Mouse (Mus musculus) T-helper 1 cell (primary cell): ENCODE measurements around the gene B3gat3.
"Not testable (repeated sequence)": the region's sequence is repeated elsewhere in the genome, so short reads cannot be mapped to it uniquely, and the experiment has no call there.

Source experiments
- in situ Hi-C: fragments of 300-600 bp; cut with MboI, MseI; formaldehyde crosslinking; loops from one replicate; pipeline ENCODE4 v1.15.1; 2025; ENCODE audit warnings: high pct_unique_total_duplicates

Gene B3gat3

DNA sequence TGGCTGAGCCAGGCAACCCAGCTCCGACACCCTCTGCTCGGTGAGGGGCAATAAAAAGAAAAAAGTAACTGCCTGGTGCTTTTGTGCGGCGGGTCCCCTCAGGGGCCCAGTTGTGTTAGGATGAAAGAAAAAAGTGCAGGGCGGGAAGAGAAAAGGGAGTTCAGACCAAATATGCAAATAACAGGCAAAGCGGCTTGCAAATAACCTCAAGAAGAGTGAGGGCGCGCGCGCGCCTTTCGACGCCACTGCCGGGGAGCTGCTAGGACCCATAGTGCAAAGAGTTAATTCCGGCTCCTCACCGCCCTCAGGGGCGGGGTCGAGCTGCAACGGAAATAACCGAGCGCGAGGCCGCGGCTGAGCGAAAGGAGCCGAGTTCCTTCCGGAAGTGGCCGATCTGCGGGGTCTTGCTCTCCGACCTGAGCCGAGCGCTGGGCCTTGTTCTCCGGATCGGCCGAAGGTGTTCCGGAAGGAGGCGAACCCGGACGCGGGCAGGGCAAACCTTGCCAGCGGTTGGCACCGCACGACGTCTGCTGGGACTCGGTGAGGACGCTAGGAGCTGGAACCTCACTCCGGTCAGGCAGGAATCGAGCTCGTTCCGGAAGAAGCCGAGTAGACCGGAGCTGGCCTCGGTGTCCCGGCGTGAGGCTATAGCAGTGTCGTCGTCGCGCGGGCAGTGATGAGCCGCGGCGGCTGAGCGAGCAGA lies 21.5 kb downstream of the B3gat3 start, which contains the start of gene Mta2:
Gene Mta2, plus strand, starts transcription at position 361 of the 703 bp plus-strand sequence.
- in situ Hi-C loops: no loop called here

DNA sequence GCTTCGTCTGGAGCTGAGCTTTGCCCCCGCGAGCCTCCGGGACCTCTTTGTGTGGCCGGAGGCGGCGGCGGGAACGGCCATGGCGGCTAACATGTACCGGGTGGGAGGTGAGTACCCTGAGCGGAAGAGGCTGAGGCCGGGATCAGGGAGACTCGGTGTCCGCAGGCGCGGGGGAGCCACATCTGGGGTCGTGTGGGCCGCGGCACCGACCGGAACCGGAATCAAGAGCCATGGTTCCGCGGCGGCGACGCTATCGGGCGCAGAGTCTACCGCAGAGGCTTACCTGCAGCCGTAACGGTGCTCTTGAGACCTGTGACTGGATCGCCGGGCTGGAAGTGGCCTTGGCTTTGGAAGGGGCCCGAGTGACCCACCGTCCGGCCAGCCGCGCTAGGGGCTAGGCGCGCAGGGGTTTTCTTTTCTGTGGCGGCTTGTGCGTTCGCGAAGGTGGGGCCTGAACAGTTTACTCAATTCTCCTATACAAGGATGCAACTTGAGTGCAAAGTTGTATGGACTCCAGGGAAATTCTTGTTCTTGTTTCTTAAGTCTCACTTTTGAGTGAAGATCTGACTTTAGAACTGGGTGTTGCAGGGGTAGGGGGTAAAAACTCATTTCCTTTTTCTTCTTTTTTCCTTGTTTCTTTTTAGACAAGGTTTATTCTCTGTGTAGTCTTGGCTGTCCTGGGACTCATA lies 22.2 kb downstream of the B3gat3 start:
- in situ Hi-C loops: no loop called here

DNA sequence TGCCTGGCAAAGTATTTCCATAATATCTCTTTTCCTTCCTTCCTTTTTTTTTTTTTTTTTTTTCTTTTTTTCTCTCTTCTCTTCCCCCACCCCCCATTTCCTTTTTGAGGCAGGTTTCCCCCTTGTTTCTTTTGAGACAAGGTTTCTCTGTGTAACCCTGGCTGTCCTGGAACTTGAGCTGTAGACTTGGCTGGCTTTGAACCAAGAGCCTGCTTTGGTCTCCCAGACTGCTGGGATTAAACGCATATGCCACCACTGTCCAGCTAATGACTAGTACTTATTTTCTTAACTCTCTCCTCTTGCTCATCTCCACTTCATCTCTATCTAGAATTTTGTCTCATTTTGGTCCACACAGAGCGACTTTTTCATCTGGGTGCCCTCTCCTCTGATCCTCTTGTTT lies 22.9 kb downstream of the B3gat3 start:
- in situ Hi-C loops: no loop called here

DNA sequence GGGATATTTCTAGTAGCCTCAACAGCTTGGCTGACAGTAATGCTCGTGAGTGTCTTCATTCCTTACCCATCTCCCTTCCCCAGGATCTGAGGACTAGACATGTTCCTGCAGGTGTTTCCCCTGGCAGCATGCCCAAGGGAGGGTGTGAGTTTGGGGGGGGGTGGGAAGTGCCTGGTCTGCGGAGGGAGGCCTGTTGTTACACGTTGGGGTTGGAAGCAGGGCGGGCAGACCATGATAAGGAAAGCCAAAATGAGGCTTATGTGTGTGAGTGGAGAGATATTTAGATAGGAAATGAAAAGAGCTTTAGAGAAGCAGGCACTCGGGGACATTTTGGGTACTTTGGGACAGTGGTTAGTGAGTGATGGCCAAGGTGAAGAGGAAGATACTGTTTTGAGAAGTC lies 23.9 kb downstream of the B3gat3 start:
- in situ Hi-C loops: no loop called here

DNA sequence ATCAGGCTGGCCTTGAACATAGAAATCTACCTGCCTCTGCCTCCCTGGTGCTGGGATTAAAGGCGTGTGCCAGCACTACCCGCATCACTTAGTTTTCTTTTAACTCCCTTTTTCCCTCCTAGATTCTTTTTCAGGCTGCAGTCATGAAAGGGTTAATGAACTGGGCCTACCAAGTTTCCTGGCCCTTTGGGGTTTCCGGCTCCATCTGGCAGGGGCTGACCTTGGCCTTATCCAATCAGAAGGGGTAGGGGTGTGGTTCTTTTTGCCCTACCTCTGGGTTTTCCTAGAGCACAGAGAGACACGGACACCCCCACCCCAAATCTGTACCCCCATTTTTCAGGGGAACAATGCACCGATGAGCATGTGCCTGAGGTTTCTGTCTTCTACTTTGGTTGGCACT lies 24.6 kb downstream of the B3gat3 start:
- in situ Hi-C loops: loop anchor here (5.0 kb wide), 1 partner anchor 52 kb away; the partner anchor contains the start of gene Ints5

DNA sequence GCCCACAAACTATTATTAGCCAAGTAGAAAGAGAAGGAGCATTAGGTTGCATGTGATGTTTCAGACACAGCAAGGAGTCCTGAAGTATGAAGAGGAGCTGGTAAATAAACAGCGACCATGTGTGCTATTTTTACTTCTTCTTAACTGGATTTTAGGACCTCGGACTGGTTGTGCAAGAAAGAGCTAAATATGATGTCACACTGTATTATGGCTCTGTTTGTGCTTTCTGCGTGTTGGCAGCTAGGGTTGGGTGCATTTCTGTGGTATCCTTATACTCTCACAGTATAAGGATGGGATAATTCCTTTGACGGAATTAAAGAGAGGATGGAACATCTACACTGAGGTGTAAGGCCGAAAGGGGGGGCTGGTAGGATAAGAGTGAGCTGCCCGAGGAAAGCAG lies 25.1 kb downstream of the B3gat3 start:
- in situ Hi-C loops: loop anchor here (5.0 kb wide), 1 partner anchor 53 kb away; the partner anchor contains the start of gene Ints5

DNA sequence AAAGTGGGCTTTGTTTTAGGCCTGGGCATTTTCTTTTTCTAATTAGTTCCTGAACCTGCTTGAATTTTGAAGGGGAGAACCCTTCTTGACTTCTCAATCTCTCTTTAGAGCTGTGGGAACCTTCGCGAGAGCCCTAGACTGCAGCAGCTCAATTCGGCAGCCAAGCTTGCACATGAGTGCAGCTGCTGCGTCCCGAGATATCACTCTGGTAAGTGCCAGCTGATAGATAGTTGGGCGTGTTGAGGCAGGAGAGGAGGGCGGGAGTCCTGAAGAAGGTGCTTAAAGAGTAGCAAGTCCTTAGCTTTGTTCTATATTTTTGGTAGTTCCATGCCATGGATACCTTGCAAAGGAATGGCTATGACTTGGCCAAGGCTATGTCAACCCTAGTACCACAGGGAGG lies 26.8 kb downstream of the B3gat3 start:
- in situ Hi-C loops: loop anchor here (5.0 kb wide), 1 partner anchor 55 kb away; the partner anchor contains the start of gene Ints5

DNA sequence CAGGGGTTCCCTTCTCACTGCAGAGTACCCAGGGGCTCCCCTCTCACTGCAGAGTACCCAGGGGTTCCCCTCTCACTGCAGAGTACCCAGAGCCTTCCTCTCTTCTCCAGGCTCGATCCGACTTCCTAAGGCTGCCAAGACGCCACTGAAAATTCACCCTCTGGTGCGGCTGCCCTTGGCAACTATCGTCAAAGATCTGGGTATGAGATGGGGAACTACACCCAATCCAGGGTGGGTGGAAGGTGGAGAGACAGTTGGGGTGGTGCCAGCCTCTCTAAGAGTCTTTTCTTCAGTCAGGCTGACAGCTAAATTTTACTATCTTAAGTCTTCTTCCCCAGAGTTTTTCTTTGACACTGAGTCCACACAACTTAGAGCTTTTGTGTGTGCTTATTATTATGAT lies 30.0 kb downstream of the B3gat3 start:
- in situ Hi-C loops: no loop called here

DNA sequence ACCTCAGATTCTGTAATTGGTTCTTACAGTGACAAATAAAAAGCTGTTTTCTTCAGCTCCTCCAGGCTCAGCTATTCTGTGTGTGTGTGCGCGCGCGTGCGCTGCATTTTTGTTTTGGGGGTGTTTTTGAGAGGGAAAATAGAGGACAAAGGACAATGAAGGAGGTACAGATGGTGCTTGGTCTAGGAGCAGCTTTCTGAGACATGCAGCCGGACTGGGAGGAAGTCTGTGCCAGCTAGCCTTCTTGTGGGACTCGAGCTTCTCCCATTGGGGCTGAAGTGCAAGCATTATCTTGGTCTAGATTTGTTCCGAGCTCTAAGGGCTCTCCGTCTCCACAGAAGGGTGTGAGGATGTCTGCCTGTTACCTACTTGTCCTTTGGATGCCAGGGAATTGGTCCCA lies 32.1 kb downstream of the B3gat3 start:
- in situ Hi-C loops: no loop called here

DNA sequence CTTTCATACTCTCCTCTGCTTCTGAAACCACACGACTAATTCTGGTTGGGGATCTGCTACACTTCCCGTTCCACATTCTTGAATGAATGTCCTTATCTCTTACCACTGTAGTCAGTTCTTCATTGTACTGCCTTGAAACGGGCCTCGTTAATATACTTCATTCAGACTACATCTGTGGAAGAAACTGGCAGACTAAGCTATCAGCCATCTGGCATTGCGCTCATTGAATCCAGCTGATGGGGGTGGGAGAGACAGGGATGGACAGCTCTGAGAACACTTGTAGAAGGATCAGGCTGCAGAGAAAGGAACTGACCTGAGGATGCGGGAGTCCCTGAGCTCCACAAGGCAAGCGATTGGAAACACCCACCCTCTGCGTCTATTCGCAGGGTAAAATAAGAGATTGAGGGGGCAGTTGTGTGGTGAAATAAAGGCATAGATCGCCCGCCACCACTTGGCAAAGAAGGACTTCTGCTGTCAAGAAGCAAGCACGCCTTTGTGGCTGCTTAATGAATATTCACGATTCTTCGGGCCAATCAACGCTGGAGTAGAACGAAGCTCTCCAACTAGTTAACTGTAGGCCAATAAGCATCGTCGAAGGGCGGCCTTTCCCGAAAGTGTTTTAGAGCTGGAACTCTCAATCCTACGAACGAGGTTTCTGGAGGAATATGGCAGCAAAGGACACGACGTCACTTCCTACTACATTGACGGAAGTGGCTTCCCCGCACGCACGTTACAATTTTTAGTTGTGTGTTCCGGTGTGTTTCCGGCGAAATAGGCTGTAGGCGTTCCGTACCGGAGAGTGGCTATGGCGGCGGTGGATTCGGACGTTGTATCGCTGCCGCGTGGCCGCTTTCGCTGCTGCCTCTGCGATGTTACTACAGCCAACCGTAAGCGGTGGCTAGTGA lies 33.2 kb downstream of the B3gat3 start, which contains the start of gene Tut1:
Gene Tut1, plus strand, starts transcription at position 713 of the 905 bp plus-strand sequence.
- in situ Hi-C loops: no loop called here

DNA sequence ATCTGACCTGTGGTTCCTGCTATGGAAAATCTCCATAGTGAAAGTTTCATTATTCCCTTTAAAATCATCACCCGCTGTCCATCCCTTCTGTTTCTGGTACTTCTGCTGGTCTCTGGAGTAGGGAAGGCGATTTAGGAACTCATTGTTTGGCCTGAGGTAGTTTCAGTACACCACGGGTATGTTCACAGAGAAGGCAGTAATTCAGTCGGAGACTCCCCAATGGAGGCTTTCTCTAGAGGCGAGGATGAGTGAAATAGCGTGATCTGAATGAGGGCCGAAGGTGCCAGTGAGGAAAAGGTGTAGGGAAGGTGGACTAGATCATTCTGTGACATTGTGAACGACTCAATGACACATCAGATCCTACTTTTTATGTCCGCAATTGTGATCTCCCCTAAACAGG lies 34.0 kb downstream of the B3gat3 start:
- in situ Hi-C loops: no loop called here

DNA sequence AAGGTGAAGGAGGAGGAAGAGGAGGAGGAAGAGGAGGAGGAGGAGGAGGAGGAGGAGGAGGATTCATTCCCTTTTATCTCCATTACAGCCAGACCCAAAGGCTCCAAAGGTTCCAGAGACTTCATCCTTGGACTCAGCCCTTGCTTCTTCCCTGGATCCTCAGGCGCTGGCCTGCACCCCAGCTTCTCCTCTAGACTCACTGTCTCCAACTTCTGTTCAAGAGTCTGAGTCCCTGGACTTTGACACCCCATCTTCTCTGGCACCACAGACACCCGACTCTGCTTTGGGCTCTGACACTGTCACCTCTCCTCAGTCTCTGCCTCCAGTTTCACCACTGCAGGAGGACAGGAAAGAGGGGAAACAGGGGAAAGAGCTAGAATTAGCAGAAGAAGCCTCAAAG lies 42.1 kb downstream of the B3gat3 start:
- in situ Hi-C loops: loop anchor here (5.0 kb wide), 1 partner anchor 125 kb away; the partner anchor contains the start of genes Bscl2 and Gng3

DNA sequence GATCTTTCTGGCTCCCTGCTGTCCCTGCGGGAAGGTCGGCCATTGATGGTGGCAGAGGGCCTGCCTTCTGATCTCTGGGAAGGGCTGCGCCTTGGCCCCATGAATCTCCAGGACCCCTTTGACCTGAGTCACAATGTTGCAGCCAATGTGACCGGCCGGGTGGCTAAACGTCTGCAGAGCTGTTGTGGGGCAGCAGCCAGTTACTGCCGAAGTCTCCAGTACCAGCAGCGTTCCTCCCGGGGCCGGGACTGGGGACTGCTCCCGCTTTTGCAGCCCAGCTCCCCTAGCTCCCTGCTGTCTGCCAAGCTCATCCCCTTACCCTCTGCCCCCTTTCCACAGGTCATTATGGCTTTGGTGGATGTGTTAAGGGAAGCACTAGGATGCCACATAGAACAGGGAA lies 44.9 kb downstream of the B3gat3 start:
- in situ Hi-C loops: no loop called here

DNA sequence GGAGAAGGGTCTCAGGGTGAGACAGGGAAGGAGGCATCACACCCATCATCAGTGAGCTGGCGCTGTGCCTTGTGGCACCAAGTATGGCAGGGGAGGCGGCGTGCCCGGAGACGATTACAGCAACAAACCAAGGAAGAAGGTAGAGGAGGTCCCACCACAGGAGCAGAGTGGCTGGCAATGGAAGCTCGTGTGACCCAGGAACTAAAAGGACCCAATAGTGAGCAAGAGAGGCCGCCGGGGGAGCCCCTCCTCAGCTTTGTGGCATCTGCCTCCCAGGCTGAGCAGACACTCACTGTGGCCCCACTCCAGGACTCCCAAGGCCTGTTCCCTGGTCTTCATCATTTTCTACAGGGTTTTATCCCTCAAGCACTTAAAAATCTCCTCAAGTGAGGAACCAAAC lies 45.6 kb downstream of the B3gat3 start:
- in situ Hi-C loops: no loop called here

DNA sequence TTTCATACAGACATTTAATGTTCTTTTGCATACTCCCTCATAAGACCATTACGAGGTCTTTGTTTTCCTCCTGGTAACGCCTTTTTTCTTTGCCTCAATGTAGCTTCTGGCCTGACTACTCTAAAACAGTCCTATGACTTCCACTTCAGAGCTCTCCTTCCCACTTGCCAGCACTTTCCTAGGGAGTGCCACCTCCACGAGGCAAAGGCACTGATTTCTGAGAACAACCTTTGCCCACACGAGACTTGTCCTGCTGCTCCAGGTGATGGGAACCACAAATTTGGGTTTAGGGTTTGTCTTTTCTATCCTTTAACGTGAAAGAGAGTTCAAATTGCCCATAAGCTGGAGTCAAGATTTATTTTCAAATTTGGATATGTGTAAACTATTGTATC lies 46.0 kb downstream of the B3gat3 start:
- in situ Hi-C loops: no loop called here

DNA sequence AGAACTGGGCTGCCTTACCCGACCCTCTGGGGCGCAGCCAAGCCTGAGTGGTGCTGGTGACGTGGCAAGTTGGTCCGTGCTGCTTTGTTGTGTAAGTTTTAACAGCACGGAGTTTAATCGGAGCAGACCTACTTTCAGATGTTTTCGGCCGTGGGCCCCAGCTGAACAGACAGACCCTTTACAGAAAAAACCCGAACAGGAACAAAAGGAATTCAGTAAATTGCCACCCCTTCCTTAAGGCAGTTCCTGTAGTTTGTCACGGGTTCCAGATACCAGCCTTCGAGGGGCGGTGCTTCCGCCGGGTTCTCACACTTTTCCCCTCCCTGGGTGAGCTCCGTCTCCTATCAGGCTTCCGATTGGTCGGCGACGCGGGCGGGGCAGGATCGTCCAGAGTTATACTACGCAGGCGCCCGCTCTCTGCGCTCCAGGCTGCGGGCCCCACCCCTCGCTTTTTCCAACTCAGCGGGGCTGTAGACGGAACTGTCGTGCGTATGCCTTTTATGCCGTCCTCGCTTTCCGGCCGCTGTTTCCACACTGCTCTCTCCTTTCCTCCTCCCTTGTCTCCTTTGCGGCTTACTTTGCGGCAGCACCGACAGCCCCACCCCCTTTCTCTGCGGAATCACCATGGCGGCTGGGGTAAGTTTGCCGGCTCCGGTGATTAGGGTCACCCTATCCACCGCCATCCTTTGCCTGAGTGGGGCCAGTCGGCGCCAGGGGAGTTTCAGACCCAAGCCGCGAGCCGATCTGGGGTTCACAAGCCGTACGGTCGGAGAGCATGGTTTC lies 46.6 kb downstream of the B3gat3 start, which contains the start of gene Eef1g:
Gene Eef1g, plus strand, starts transcription at position 452 of the 783 bp plus-strand sequence.
- in situ Hi-C loops: no loop called here

DNA sequence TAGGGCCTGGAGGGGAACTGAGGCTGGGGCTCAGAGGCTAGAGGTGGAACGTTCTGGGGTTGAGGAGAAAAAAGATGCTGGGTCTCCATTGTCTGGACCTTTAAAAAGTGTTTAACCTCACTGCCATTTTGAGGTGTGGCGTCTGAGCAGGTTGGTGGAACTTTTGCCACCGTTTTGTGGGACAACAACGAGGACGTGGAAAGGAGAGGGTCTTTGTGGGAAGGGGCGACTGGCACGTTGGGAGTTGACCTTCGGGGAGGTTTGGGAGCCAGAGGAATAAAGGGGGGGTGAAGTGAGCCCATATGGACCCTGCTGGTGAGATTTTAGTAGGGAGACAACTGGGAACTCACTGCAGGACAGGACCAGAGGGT lies 47.2 kb downstream of the B3gat3 start:
- in situ Hi-C loops: no loop called here

DNA sequence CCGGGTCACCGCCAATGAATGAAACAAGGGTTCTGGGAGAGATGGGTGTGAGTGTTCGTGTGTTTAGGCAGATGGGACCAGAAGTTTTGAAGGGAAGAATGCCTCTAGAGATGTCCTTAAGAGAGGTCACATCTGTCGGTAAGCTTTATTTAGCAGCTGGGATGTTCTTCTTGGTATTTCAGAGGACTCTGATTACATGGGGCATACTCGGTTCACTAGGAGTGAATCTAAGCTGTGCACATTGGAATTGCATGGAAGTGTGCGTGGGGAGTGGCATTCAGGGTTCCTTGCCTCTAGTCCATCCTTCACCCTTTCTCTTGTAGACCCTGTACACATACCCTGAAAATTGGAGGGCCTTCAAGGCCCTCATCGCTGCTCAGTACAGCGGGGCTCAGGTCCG lies 47.7 kb downstream of the B3gat3 start:
- in situ Hi-C loops: no loop called here

DNA sequence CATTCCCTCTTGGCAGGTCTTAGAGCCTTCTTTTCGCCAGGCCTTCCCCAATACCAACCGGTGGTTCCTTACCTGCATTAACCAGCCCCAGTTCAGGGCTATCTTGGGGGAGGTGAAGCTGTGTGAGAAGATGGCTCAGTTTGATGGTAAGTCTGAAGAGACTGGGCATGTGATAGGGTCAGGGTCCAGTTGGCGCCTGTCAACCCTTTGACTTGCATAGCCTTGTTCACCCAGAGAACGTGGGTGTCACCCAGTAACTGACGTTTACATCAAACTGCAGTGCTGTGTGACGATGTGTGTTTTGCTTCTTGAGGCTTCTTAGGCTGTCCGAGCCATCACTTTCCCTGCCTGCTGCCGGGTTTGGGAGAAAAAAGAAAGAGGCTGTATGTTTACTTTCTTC lies 52.3 kb downstream of the B3gat3 start:
- in situ Hi-C loops: not testable (repeated sequence)

DNA sequence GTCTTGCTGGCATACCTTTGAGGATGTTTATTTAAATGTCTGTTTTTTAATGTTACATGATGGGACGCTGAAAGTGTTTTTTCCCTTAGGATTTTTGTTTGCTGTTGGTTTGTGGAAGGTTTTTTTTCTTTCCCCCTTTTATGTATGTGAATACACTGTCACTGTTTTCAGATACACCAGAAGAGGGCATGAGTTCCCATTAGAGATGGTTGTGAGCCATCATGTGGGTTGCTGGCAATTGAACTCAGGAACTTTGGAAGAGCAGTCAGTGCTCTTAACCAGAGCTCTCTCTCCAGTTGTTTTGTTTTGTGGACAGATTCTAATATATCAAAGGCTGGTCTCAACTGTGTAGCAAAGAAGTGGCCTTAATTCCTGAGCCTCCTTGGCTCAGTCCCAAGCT lies 54.5 kb downstream of the B3gat3 start:
- in situ Hi-C loops: no loop called here

DNA sequence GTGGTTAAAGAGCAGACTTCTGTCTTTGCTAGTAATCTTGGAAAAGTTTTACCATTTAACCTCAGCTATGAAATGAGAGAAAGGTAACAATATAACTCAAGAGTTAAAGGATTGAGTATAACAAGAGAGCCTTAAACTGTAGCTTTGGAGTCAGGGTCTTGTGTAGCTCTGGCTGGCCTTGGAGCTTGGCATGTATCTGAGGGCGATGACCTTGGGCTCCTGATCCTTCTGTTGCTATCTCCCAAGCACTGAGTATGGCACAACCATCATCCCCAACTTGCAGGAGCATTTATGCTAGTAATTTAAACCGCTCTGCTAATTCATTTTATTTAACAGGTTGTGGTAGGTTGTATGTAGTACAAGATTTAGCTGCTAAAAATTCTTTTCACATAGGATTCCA lies 55.3 kb downstream of the B3gat3 start:
- in situ Hi-C loops: no loop called here
